Mouse (Mus musculus): ENCODE data around the gene Ric8b. TPM values are rescaled to one million over a fixed set of nuclear protein-coding genes. Genes with fewer than 3 reads are reported as not detected.

Gene Ric8b
- polyA plus RNA-seq, 3 experiments from 2014 or later, result 5.4 to 9.2 (median 7.6) TPM

GRCm38 (mm10) chr10:84909021-84909801 lies 8.2 kb upstream of the Ric8b start:
- ATAC-seq, result no peak

GRCm38 (mm10) chr10:84910194-84910593 lies 7.2 kb upstream of the Ric8b start:
- no peak for ATAC-seq

- no peak for ATAC-seq
Observed at GRCm38 (mm10) chr10:84910758-84911384, 6.5 kb upstream of the Ric8b start.

- ATAC-seq, result no peak
Observed at GRCm38 (mm10) chr10:84913148-84913547, 4.3 kb upstream of the Ric8b start.

GRCm38 (mm10) chr10:84915476-84915875 lies 1.9 kb upstream of the Ric8b start:
- no peak for ATAC-seq

GRCm38 (mm10) chr10:84917731-84918095 lies 297 bp downstream of the Ric8b start:
- peak; percentile 19 for ATAC-seq

GRCm38 (mm10) chr10:84926336-84926735 lies 8.9 kb downstream of the Ric8b start:
- ATAC-seq, result no peak

GRCm38 (mm10) chr10:84926885-84927284 lies 9.5 kb downstream of the Ric8b start:
- ATAC-seq, result peak; percentile 73

GRCm38 (mm10) chr10:84928465-84928864 lies 11.0 kb downstream of the Ric8b start:
- ATAC-seq, result peak; percentile 26

GRCm38 (mm10) chr10:84935553-84936209 lies 18.3 kb downstream of the Ric8b start:
- no peak for ATAC-seq

- no peak for ATAC-seq
Observed at GRCm38 (mm10) chr10:84936832-84937515, 19.6 kb downstream of the Ric8b start.

GRCm38 (mm10) chr10:84938094-84938820 lies 20.8 kb downstream of the Ric8b start:
- no peak for ATAC-seq

- no peak for ATAC-seq
Observed at GRCm38 (mm10) chr10:84938886-84939285, 21.5 kb downstream of the Ric8b start.

GRCm38 (mm10) chr10:84940356-84940755 lies 22.9 kb downstream of the Ric8b start:
- ATAC-seq, result no peak

- ATAC-seq, result no peak
Observed at GRCm38 (mm10) chr10:84945692-84946091, 28.3 kb downstream of the Ric8b start.

GRCm38 (mm10) chr10:84948970-84949683 lies 31.7 kb downstream of the Ric8b start:
- ATAC-seq, result no peak

GRCm38 (mm10) chr10:84949684-84950010 lies 32.2 kb downstream of the Ric8b start:
- ATAC-seq, result no peak

- no peak for ATAC-seq
Observed at GRCm38 (mm10) chr10:84950384-84950783, 33.0 kb downstream of the Ric8b start.

GRCm38 (mm10) chr10:84954236-84954635 lies 36.8 kb downstream of the Ric8b start:
- no peak for ATAC-seq

- no peak for ATAC-seq
Observed at GRCm38 (mm10) chr10:84956173-84956572, 38.8 kb downstream of the Ric8b start.

- ATAC-seq, result no peak
Observed at GRCm38 (mm10) chr10:84958597-84958996, 41.2 kb downstream of the Ric8b start.

GRCm38 (mm10) chr10:84960380-84960930 lies 43.0 kb downstream of the Ric8b start:
- ATAC-seq, result no peak
